Mouse (Mus musculus): ENCODE data around the gene Herc3.

DNA sequence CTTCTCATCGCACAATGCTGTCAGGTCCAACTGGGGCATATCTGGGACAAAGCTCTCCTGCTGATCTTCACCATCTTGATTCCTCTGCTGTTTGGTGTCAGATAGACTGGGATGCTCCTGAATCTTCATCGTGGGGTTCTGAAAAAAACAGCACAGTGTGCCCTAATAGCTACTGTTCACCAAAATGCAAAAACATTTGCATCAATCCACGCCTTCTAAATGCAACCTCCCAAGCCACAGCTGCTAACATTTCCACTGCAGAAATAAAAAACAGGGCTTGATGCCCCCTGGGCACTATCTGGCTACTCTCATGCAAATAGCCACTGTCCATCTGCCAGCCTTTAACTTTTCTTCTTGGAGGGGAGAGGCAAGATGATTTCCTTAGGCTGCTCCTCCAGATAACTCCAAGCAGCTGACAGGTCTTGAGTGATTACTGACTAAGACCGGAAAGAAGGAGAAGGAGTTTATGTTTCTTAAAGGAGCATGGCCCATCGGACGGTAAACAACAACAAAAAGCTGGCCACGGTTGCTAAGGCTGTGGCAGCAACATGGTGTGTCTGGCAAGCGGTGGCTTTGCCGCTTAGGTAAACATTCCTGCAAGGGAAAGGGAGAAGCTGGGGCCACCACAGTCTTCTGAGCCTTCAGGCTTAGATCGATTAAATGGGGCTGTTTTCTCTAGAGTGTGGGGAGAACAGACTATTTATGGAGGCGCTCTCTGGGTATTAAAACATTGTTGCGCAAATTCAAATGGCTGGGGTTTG, 134.0 kb downstream of the Herc3 start:
- TF ChIP-seq CTCF (IDR thresholded peaks at IDR 0.05; ENCODE audit: low read depth, low read length) (no peak), POLR2A (IDR thresholded peaks at IDR 0.05; ENCODE audit: borderline replicate concordance, low read depth, low read length) (no peak)

Data from bone marrow macrophage, adult 2 months (primary cell).